Mouse (Mus musculus) ES-E14 (cell line): ENCODE results near the gene Map4.

ENCODE experiments used
- MAFK ChIP-seq: IDR thresholded peaks from 2 replicates; pipeline ENCODE4 v1.6.1; 2014; ENCODE audit warnings: mild to moderate bottlenecking, low read depth, low read length, inconsistent platforms; ENCODE audit not compliant: insufficient read depth
- ZC3H11A ChIP-seq: IDR thresholded peaks from 2 replicates; pipeline ENCODE4 v1.6.1; 2012; ENCODE audit warnings: low read depth, mild to moderate bottlenecking, inconsistent platforms, low read length, borderline replicate concordance

DNA sequence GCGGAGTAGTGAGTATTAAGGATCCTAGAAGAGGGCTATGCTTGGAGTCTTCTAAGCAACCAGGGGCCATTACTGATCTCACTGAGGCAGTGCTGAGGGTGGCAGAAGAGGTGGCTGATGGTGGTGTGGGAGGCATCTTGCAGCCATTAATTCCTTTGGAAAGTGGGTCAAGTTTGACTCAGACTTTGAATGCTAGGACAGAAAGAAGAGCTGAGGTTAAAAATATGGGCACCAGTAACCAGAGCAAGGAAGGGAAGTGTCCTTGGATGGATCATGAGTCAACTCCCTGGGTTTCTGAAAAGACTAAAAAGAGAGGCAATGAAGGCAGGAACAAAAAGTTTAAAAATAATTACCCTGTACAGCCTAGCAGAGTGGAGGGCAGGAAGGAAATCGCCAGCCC lies 107.2 kb downstream of the Map4 start:
- no peak for TF ChIP-seq ZC3H11A
- no peak for TF ChIP-seq MAFK
